Mouse (Mus musculus): ENCODE data around the gene Mpig6b.

DNA sequence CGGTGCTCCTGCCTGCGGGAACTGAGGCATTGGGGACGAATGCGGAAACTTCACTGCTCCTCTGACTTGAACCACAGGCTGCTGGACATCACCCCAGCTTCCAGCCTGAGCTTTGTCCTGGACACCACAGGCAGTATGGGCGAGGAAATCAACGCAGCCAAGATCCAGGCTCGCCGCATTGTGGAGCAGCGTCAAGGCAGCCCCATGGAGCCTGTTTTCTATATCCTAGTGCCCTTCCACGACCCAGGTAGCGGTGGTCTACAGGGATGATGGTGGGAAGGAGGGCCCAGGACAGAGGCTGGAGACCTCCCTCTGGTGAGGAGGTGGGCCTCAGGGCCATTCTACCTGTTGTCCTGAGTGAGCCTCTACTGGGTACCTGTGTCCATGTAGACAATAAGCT, 46.1 kb downstream of the Mpig6b start:
- TF ChIP-seq CTCF (IDR thresholded peaks at IDR 0.05; ENCODE audit: extremely low read depth, insufficient read depth, low read length) (no peak), POLR2A (IDR thresholded peaks at IDR 0.05; ENCODE audit: extremely low read depth, insufficient read depth, low read length) (no peak)

Measured in cortical plate, adult 2 months (tissue).